Mouse (Mus musculus) cerebellum, adult 2 months (tissue): ENCODE results near the gene Akap4.

ENCODE experiments used
- CTCF ChIP-seq: fragments of 200-500 bp; IDR thresholded peaks from 2 replicates; pipeline ENCODE4 v1.5.1; 2011; ENCODE audit warnings: low read depth, mild to moderate bottlenecking, control low read depth, low read length, moderate library complexity, borderline replicate concordance; ENCODE audit not compliant: insufficient read depth
- POLR2A ChIP-seq: fragments of 200-500 bp; IDR thresholded peaks from 2 replicates; pipeline ENCODE4 v1.6.1; 2011; ENCODE audit warnings: low read length, control low read depth, borderline replicate concordance; ENCODE audit not compliant: insufficient read depth

GRCm38 (mm10) chrX:7085878-7086277, 18.6 kb downstream of the Akap4 start:
- TF ChIP-seq CTCF (no peak), POLR2A (no peak)
